21 mouse cellular contexts compared by ENCODE assay signal in the genomic region with DNA sequence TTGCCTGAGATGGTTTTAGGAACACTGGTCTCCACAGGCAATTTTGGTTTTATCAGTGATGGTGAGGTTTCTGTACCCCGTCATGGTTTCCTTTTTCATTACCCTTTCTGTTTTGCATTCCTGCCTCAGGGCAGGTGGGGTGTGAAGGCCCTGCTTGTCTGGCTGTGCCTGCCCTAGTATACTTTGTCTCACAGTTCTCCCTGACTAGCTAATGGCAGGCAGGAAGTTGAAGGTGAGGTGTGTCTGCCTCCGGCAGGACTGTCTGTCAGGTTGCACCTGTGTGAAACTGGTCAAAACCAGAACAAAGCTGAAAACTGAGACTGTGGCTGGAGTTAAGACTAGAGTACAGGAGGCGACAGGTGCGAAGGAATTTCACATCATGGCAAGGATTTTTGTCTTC. TPM values are rescaled to one million over a fixed set of nuclear protein-coding genes. Genes with fewer than 3 reads are reported as not detected.
DNase-seq lines count a peak whose midpoint lies in the region; ATAC-seq and TF ChIP-seq lines count a peak whose summit lies in the region.
"Had no signal": no experiment of that assay in that cellular context is flagged by ENCODE, and none has a peak within 500 bp of the region (broad histone marks: within the 10 kb centered on the region; RNA-seq: fewer than 3 reads in every experiment).

No protein-coding gene starts in this region.

- TF ChIP-seq CTCF in ES-Bruce4 (IDR thresholded peaks at IDR 0.05; ENCODE audit: low read depth, low read length) = no peak

- H3K27ac ChIP-seq in kidney, embryonic 16.5 days (ENCODE audit: low read length) = no peak overlapping the region
- 0 out of 2 replicates have a peak overlapping the region, but pooled peaks have one; percentile 39 for H3K27ac ChIP-seq in ES-Bruce4 (ENCODE audit: insufficient read depth, low read length)
- H3K27ac ChIP-seq in embryonic facial prominence, embryonic 10.5 days (replicated peaks) = no peak overlapping the region
- H3K27ac ChIP-seq: forebrain, embryonic 15.5 days; heart, embryonic 15.5 days had no signal

- H3K27me3 ChIP-seq in kidney, embryonic 16.5 days (ENCODE audit: insufficient read depth, low read length) = no peaks in the 10 kb centered on the region
- H3K27me3 ChIP-seq in ES-Bruce4 (ENCODE audit: control insufficient read depth, insufficient read depth, low read length, poor library complexity, severe bottlenecking) = no peaks in the 10 kb centered on the region
- H3K27me3 ChIP-seq in embryonic facial prominence, embryonic 10.5 days (replicated peaks; ENCODE audit: low read depth, poor library complexity, severe bottlenecking) = 0 out of 2 replicates have a peak, but pooled peaks cover 3% of the 10 kb centered on the region
- H3K27me3 ChIP-seq: forebrain, embryonic 15.5 days; heart, embryonic 15.5 days had no signal

- WGBS in kidney, embryonic 16.5 days = 58% methylated on average over 4 of the region's 4 CpGs
- WGBS in embryonic facial prominence, embryonic 10.5 days = 62% methylated on average over 4 of the region's 4 CpGs

- no peak for ATAC-seq in kidney, embryonic 16.5 days (ENCODE audit: low FRiP score, low TSS enrichment)
- ATAC-seq: forebrain, embryonic 15.5 days; hindbrain, embryonic 16.5 days; intestine, postnatal 0 days; lung, postnatal 0 days had no signal

- no peak for TF ChIP-seq POLR2A in ES-Bruce4 (IDR thresholded peaks at IDR 0.05; ENCODE audit: insufficient read depth, low read length)

- H3K36me3 ChIP-seq in kidney, embryonic 16.5 days (ENCODE audit: insufficient read depth, low read length) = no peaks in the 10 kb centered on the region
- no peaks in the 10 kb centered on the region for H3K36me3 ChIP-seq in ES-Bruce4 (ENCODE audit: control insufficient read depth, insufficient read depth, low read length, poor library complexity, severe bottlenecking)
- H3K36me3 ChIP-seq in embryonic facial prominence, embryonic 10.5 days (replicated peaks) = no peaks in the 10 kb centered on the region
- H3K36me3 ChIP-seq: forebrain, embryonic 15.5 days; G1E; heart, embryonic 15.5 days had no signal

- no peak overlapping the region for H3K4me2 ChIP-seq in kidney, embryonic 16.5 days (replicated peaks; ENCODE audit: low read depth, low read length)
- H3K4me2 ChIP-seq: forebrain, embryonic 15.5 days; heart, embryonic 15.5 days; midbrain, embryonic 11.5 days had no signal

- H3K9me3 ChIP-seq in kidney, embryonic 16.5 days (ENCODE audit: low read length) = no peaks in the 10 kb centered on the region
- H3K9me3 ChIP-seq in ES-Bruce4 (replicated peaks; ENCODE audit: control insufficient read depth, insufficient read depth, low read length, poor library complexity, severe bottlenecking) = no peaks in the 10 kb centered on the region
- H3K9me3 ChIP-seq in embryonic facial prominence, embryonic 10.5 days = no peaks in the 10 kb centered on the region
- H3K9me3 ChIP-seq: forebrain, embryonic 15.5 days; G1E; heart, embryonic 15.5 days had no signal

- H3K4me3 ChIP-seq in kidney, embryonic 16.5 days (ENCODE audit: low read length) = no peak overlapping the region
- no peak overlapping the region for H3K4me3 ChIP-seq in ES-Bruce4 (ENCODE audit: low read depth, low read length)
- H3K4me3 ChIP-seq in embryonic facial prominence, embryonic 10.5 days = no peak overlapping the region
- H3K4me3 ChIP-seq: forebrain, embryonic 15.5 days; heart, embryonic 15.5 days had no signal

- no peak overlapping the region for H3K9ac ChIP-seq in kidney, embryonic 16.5 days (replicated peaks; ENCODE audit: low read length)
- no peak overlapping the region for H3K9ac ChIP-seq in ES-Bruce4 (ENCODE audit: low read depth, poor library complexity, severe bottlenecking)
- H3K9ac ChIP-seq: forebrain, embryonic 15.5 days; heart, embryonic 15.5 days had no signal

- no peaks in the 10 kb centered on the region for H3K4me1 ChIP-seq in kidney, embryonic 16.5 days (ENCODE audit: insufficient read depth, low read length)
- H3K4me1 ChIP-seq in ES-Bruce4 (ENCODE audit: control insufficient read depth, insufficient read depth, low read length) = peaks cover 8% of the 10 kb centered on the region
- peaks cover 19% of the 10 kb centered on the region for H3K4me1 ChIP-seq in embryonic facial prominence, embryonic 10.5 days
- H3K4me1 ChIP-seq: forebrain, embryonic 15.5 days; heart, embryonic 15.5 days had no signal

- TF ChIP-seq EP300 in ES-Bruce4 (IDR thresholded peaks at IDR 0.05; ENCODE audit: insufficient read depth, low read depth, low read length) = peak; percentile 91

- DNase-seq in kidney, adult 11 months = peak; percentile 4
- DNase-seq in embryonic facial prominence, embryonic 10.5 days (ENCODE audit: low spot score) = peak; percentile 34
- peak; percentile 25 for DNase-seq in kidney, postnatal 14 days
- no peak for DNase-seq in testis, postnatal 14 days (ENCODE audit: low spot score)
- no peak for DNase-seq in adrenal gland, adult 8-10 months
- DNase-seq: B cell, adult 2 months; cerebellum, adult 8-10 months; layer of hippocampus, postnatal 36 days; left cerebral cortex, postnatal 4 days; liver; retina, postnatal 1 day; thymus, postnatal 4 days had no signal

RNA-seq across cellular contexts. Expression of gene Mboat2, which starts 46.9 kb away (rescaled TPM):
- polyA plus RNA-seq in kidney, embryonic 16.5 days (2015; fragmentation: Nextera tagmentation; extraction: Ambion mirVana) = 44.7 and 44.9 TPM in 2 replicates
- polyA plus RNA-seq in ES-Bruce4 (2011; ENCODE audit: insufficient read depth, insufficient read length, low read depth, missing spikeins) = 16.9 and 20.1 TPM in 2 replicates
- 45.0 and 45.7 TPM in 2 replicates for polyA plus RNA-seq in embryonic facial prominence, embryonic 10.5 days (2016; fragmentation: Nextera tagmentation; extraction: Ambion mirVana)
- total RNA-seq in adrenal gland, adult 8-10 months (2022) = 10 to 100 TPM; 16.1 to 38.7 (median 28.7) TPM

Comparison
In these comparisons a context has a peak if more than half of its experiments do, and no peak if none do; other contexts are left out.
1. DNase-seq: peak in kidney, adult 11 months (single experiment), embryonic facial prominence, embryonic 10.5 days (single experiment) and kidney, postnatal 14 days (single experiment); none in testis, postnatal 14 days (single experiment) and adrenal gland, adult 8-10 months (single experiment).